Mouse (Mus musculus) hindbrain, embryonic 15.5 days (tissue): Measurements from ENCODE around the gene Pde4d. TPM values are rescaled to one million over a fixed set of nuclear protein-coding genes. Genes with fewer than 3 reads are reported as not detected.

Source experiments
- ATAC-seq: fragments of 200-750 bp; cut with Nextera tagmentation; 2 replicates; pipeline ENCODE4 v1.8.0; 2017; ENCODE audit warnings: low read depth, moderate number of reproducible peaks, moderate TSS enrichment; ENCODE audit not compliant: low FRiP score
- H3K27ac ChIP-seq: fragments of 300-500 bp; sonication (generic); replicated peaks from 2 replicates; pipeline ENCODE4 v1.5.1; 2015; ENCODE audit warnings: mild to moderate bottlenecking, inconsistent platforms
- H3K27me3 ChIP-seq: fragments of 300-500 bp; sonication (generic); 2 replicates; pipeline ENCODE4 v1.6.1; 2015; ENCODE audit warnings: control low read depth, inconsistent platforms
- H3K36me3 ChIP-seq: fragments of 300-500 bp; sonication (generic); 2 replicates; pipeline ENCODE4 v1.6.1; 2015; ENCODE audit warnings: control low read depth, inconsistent platforms
- H3K4me1 ChIP-seq: fragments of 300-500 bp; sonication (generic); replicated peaks from 2 replicates; pipeline ENCODE4 v1.6.1; 2015; ENCODE audit warnings: control low read depth, inconsistent platforms
- H3K4me2 ChIP-seq: fragments of 300-500 bp; sonication (generic); 2 replicates; pipeline ENCODE4 v1.6.1; 2015; ENCODE audit warnings: moderate library complexity, mild to moderate bottlenecking, inconsistent platforms
- H3K4me3 ChIP-seq: fragments of 300-500 bp; sonication (generic); 2 replicates; pipeline ENCODE4 v1.5.1; 2015; ENCODE audit warnings: mild to moderate bottlenecking, inconsistent platforms
- H3K9ac ChIP-seq: fragments of 300-500 bp; sonication (generic); 2 replicates; pipeline ENCODE4 v1.6.1; 2015; ENCODE audit warnings: inconsistent platforms
- H3K9me3 ChIP-seq: fragments of 300-500 bp; sonication (generic); 2 replicates; pipeline ENCODE4 v1.6.1; 2016; ENCODE audit warnings: control low read depth, inconsistent platforms
- WGBS: fragments of 180-500 bp; shearing (Covaris S2); methylation state at CpG from one replicate; pipeline ENCODE4 v1.1.7; 2015; 5-methylcytosine and 5-hydroxymethylcytosine counted together
- polyA plus RNA-seq: library from polyadenylated mRNA; unstranded; fragments of >200 nt; fragmentation: Nextera tagmentation; extraction: Ambion mirVana; gene quantifications from 2 replicates; pipeline ENCODE4 v1.2.1, GENCODE M21; 2015

Gene Pde4d
- polyA plus RNA-seq, 1 experiment from 2014 or later: 19.4 TPM

DNA sequence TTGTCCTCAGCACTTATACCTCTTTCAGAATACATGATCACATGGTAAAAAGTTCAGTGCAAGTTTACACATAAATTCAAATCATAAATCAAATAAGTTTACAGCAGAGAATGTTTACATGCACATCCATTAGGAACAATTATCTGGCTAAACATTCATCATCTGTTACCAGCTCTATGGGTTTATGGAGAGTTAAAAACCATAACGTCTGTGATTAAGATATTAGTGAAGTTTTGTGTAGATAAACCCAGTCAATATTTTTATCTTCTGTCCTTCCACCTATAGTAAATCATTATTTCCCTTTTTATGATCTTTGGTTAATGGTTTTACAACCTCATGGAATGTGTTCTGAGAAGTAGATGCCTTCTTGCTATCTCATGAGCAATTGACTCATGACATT lies 168.5 kb downstream of the Pde4d start:
- Histone ChIP-seq H3K4me1 (no peaks in the 10 kb centered on the region), H3K4me2 (no peak overlapping the region), H3K36me3 (no peaks in the 10 kb centered on the region), H3K9me3 (no peaks in the 10 kb centered on the region), H3K27me3 (no peaks in the 10 kb centered on the region), H3K9ac (no peak overlapping the region), H3K27ac (no peak overlapping the region), H3K4me3 (no peak overlapping the region)
- WGBS: 93% methylated on average over 1 of the region's 1 CpGs
- ATAC-seq: no peak

DNA sequence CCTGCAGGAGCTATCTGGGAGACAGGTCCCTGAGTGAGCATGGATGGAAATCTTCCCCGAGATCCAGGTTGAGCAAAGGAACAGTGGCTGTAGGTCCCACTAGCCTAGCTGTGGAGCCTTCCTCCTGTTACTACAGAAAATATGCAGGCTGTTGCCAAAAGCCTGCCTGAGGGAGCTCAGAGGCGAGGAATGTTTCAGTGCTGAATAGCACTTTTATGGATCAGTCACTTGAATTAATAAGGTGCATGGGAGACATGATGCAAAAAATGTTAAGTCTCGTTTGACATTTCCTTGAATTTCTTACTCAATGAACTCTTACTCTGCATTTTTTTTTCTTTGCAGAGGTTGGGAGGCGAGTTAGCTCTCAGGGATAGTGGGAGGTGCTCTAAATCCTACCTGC lies 172.9 kb downstream of the Pde4d start:
- Histone ChIP-seq H3K36me3 (no peaks in the 10 kb centered on the region), H3K27ac (no peak overlapping the region), H3K9me3 (no peaks in the 10 kb centered on the region), H3K4me1 (no peaks in the 10 kb centered on the region), H3K4me3 (no peak overlapping the region), H3K4me2 (no peak overlapping the region), H3K27me3 (no peaks in the 10 kb centered on the region), H3K9ac (no peak overlapping the region)
- ATAC-seq: no peak
- WGBS: 56% methylated on average over 4 of the region's 4 CpGs

DNA sequence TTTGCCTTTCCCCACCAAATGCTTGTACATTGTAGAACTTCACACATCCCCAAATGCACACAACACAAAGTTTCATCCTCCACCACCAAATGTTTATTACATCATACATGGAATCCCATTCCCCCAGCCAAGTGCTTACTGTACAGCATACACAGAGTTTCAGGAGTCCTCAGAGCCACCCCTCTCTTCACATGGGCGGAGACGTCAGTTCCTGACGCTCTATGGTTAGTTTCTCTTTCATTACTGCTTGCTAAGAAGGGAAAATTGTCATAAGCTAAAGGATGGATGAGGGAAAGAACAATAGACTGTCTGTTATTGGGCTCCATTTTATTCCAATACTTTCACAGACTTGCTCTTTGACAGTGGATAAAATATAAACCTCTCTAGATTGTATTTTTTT lies 174.2 kb downstream of the Pde4d start:
- no peaks in the 10 kb centered on the region for H3K36me3 ChIP-seq
- no peak overlapping the region for H3K27ac ChIP-seq
- H3K27me3 ChIP-seq: no peaks in the 10 kb centered on the region
- H3K4me3 ChIP-seq: no peak overlapping the region
- no peaks in the 10 kb centered on the region for H3K9me3 ChIP-seq
- no peak overlapping the region for H3K9ac ChIP-seq
- no peak for ATAC-seq
- WGBS: 85% methylated on average over 3 of the region's 3 CpGs
- H3K4me2 ChIP-seq: no peak overlapping the region
- H3K4me1 ChIP-seq: no peaks in the 10 kb centered on the region

DNA sequence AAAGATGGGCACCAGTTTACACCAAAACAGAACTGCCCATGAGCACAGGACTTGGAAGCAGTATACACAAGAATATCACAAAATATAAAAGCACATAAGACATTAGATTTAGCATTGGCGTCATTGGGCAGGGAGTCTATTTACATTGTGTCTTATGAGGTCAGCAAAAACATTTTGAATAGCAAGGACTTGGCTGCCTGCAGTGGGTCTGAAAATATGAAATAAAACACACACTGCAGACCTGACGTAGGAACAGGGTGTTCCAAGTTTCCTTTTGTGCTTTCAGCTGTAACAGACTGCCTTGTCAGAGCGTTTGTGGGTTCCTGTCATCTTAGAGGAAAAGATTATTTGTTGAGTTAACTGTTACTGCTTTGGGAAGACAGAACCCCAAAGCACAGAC lies 176.4 kb downstream of the Pde4d start:
- ATAC-seq: no peak
- Histone ChIP-seq H3K36me3 (no peaks in the 10 kb centered on the region), H3K4me3 (no peak overlapping the region), H3K27me3 (no peaks in the 10 kb centered on the region), H3K4me2 (no peak overlapping the region), H3K27ac (no peak overlapping the region), H3K9me3 (no peaks in the 10 kb centered on the region), H3K9ac (no peak overlapping the region), H3K4me1 (no peaks in the 10 kb centered on the region)
- 70% methylated on average over 3 of the region's 3 CpGs for WGBS

DNA sequence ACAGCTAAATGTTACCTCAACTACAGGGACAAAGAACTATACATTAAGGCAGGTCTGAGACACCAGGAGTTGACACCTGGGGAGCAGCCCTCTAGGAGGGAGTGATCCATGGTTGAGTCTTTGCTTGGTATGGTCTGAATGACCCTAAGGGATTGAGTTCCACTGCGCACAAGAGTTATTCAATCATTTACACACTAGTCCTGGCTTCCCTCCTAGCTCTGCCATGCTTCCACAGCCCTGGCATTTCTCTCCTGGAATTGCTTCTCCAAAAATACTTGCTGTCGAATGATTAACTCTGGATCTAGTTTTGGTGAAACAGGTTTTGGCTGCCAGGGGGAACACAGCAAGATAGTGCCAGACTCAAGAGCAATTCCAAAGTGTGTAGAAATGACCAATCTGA lies 178.8 kb downstream of the Pde4d start:
- no peak for ATAC-seq
- Histone ChIP-seq H3K36me3 (no peaks in the 10 kb centered on the region), H3K4me1 (no peaks in the 10 kb centered on the region), H3K27ac (no peak overlapping the region), H3K4me2 (no peak overlapping the region), H3K9me3 (no peaks in the 10 kb centered on the region), H3K27me3 (no peaks in the 10 kb centered on the region), H3K4me3 (no peak overlapping the region), H3K9ac (no peak overlapping the region)
- 87% methylated on average over 2 of the region's 2 CpGs for WGBS

DNA sequence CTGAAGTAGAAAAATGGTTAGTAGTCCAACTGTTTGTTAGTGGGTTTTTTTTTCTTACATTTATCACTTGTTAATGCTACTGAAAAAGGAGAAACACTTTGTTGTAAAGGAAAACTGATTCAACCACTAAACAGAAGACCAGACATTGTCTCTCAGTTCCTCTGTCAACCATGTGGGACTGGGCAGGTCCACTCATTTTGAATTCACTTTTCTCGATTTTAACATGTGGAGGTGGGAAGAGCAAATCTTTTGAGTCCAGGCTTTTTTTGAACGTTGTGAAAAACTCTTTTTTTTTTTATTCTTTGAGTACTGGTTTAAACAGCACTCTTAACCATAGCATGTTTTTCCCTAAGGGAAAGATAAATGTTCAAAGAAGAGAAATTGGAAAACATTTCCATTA lies 180.8 kb downstream of the Pde4d start:
- no peaks in the 10 kb centered on the region for H3K27me3 ChIP-seq
- H3K9me3 ChIP-seq: no peaks in the 10 kb centered on the region
- no peak for ATAC-seq
- no peaks in the 10 kb centered on the region for H3K36me3 ChIP-seq
- 72% methylated on average over 2 of the region's 2 CpGs for WGBS
- H3K27ac ChIP-seq: no peak overlapping the region
- no peak overlapping the region for H3K9ac ChIP-seq
- H3K4me3 ChIP-seq: no peak overlapping the region
- no peaks in the 10 kb centered on the region for H3K4me1 ChIP-seq
- no peak overlapping the region for H3K4me2 ChIP-seq

GRCm38 (mm10) chr13:108631222-108631621 lies 181.5 kb downstream of the Pde4d start:
- H3K4me3 ChIP-seq: no peak overlapping the region
- H3K4me2 ChIP-seq: no peak overlapping the region
- no peaks in the 10 kb centered on the region for H3K27me3 ChIP-seq
- H3K36me3 ChIP-seq: no peaks in the 10 kb centered on the region
- no peak overlapping the region for H3K27ac ChIP-seq
- no peak overlapping the region for H3K9ac ChIP-seq
- WGBS: 83% methylated on average over 3 of the region's 3 CpGs
- H3K9me3 ChIP-seq: no peaks in the 10 kb centered on the region
- H3K4me1 ChIP-seq: no peaks in the 10 kb centered on the region
- no peak for ATAC-seq

GRCm38 (mm10) chr13:108636526-108636925 lies 186.8 kb downstream of the Pde4d start:
- Histone ChIP-seq H3K36me3 (no peaks in the 10 kb centered on the region), H3K4me2 (no peak overlapping the region), H3K9ac (no peak overlapping the region), H3K27me3 (no peaks in the 10 kb centered on the region), H3K27ac (no peak overlapping the region), H3K9me3 (no peaks in the 10 kb centered on the region), H3K4me3 (no peak overlapping the region), H3K4me1 (no peaks in the 10 kb centered on the region)
- ATAC-seq: no peak
- WGBS: 71% methylated on average over 1 of the region's 1 CpGs

GRCm38 (mm10) chr13:108642259-108642658 lies 192.5 kb downstream of the Pde4d start:
- Histone ChIP-seq H3K4me3 (no peak overlapping the region), H3K27me3 (no peaks in the 10 kb centered on the region), H3K4me1 (no peaks in the 10 kb centered on the region), H3K9me3 (no peaks in the 10 kb centered on the region), H3K27ac (no peak overlapping the region), H3K36me3 (no peaks in the 10 kb centered on the region), H3K4me2 (no peak overlapping the region), H3K9ac (no peak overlapping the region)
- no peak for ATAC-seq
- 79% methylated on average over 5 of the region's 5 CpGs for WGBS

DNA sequence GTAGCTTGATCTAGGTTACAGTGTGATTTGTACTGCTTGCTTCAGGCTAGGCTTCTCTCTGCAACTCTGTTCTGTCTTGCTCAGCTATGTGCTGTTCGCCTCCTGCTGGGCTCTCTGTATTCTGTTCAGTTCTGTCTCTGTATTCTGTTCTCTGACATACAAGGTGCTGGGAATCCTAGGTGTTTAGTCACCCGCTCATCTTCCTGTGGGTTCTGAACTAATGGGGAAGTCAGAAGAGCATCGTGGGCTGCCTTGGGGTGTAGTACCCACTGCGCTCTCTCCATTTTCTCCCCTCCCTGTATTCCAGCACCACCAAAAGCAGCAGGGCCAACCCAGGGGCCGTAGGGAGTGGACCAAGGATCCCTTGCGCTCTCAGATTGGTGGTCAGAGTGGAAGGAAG lies 197.1 kb downstream of the Pde4d start:
- H3K9me3 ChIP-seq: no peaks in the 10 kb centered on the region
- H3K4me2 ChIP-seq: no peak overlapping the region
- H3K27me3 ChIP-seq: no peaks in the 10 kb centered on the region
- no peaks in the 10 kb centered on the region for H3K36me3 ChIP-seq
- H3K4me3 ChIP-seq: no peak overlapping the region
- no peak overlapping the region for H3K27ac ChIP-seq
- WGBS: 81% methylated on average over 6 of the region's 6 CpGs
- ATAC-seq: no peak
- no peaks in the 10 kb centered on the region for H3K4me1 ChIP-seq
- no peak overlapping the region for H3K9ac ChIP-seq

DNA sequence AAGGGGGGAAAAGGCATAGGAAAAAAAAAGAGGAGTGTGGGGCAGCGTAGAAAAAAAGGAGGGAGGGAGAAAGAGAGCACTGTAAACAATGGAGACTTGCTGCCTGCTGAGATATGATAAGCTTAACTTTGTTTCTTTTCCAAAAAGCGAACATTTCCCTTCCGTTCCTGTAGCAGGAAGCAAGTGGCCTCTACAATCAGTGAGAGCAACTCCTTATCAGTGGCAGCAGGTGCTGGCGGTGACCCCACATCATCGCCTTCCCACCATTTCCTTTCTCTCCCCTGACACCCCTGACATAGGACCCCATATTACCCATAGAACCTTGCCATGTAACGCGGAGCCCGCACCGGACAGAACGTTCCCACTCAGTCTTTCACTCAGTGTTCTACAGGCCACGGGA lies 197.5 kb downstream of the Pde4d start:
- no peaks in the 10 kb centered on the region for H3K4me1 ChIP-seq
- no peak overlapping the region for H3K9ac ChIP-seq
- H3K4me3 ChIP-seq: no peak overlapping the region
- no peak overlapping the region for H3K4me2 ChIP-seq
- ATAC-seq: no peak
- 90% methylated on average over 11 of the region's 11 CpGs for WGBS
- no peaks in the 10 kb centered on the region for H3K9me3 ChIP-seq
- no peak overlapping the region for H3K27ac ChIP-seq
- no peaks in the 10 kb centered on the region for H3K36me3 ChIP-seq
- H3K27me3 ChIP-seq: no peaks in the 10 kb centered on the region

DNA sequence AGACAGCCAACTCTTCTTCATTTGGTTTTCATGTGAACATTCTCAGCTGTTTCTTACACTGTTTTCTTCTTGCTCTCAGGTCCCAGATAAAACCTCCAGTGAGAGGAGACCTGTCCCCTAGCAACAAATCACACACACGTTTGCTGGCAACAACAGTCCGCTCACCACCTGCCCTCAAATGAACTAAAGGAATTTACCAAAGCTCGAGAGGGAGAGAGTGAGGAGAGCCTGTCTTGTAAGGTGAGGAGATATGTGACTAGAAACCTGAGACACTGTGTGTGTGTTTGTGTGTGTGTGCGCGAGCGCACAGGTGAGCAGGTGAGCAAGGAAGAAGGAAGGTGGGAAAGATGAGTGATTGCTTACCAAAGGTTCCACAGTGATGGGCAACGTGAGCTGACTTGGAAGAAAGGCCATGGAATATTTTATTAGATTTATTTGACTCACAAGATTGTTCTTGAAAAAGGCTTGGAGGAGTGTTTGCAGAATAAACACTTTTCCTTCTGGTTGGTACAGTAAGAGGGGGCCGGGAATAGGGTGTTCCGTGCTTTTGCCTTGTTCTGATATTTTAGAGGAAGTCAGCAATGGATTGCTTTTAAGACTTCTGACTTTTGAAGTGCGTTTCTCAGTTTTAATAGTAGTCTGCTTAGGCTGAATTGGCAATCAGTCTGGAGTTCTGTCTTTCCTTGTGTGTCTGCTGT lies 204.4 kb downstream of the Pde4d start:
- H3K4me3 ChIP-seq: no peak overlapping the region
- no peak for ATAC-seq

DNA sequence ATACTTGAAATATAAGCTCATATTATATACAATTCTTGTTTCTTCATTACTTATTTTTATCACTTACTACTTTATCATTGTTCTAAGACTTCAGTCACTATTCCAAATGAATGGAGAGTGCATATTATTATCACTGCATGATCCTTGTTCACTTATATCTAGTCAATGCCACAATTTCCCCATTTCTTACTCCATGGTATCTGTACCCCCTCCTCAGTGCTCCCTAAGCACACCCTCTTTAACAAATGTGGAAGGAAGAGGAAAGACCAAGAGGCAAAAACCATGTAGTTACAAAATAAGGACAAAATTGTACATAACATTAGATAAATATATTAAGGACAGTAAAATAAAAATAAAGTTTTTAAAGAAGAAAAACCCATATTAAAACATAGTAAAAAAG lies 216.8 kb downstream of the Pde4d start:
- H3K9me3 ChIP-seq: no peaks in the 10 kb centered on the region
- H3K4me2 ChIP-seq: no peak overlapping the region
- no peak overlapping the region for H3K4me3 ChIP-seq
- H3K4me1 ChIP-seq: no peaks in the 10 kb centered on the region
- H3K9ac ChIP-seq: no peak overlapping the region
- no peak overlapping the region for H3K27ac ChIP-seq
- no peaks in the 10 kb centered on the region for H3K36me3 ChIP-seq
- ATAC-seq: no peak
- H3K27me3 ChIP-seq: no peaks in the 10 kb centered on the region

More for the DNA sequence above, 204.4 kb downstream of the Pde4d start:
- Histone ChIP-seq H3K27me3 (no peaks in the 10 kb centered on the region), H3K4me1 (no peaks in the 10 kb centered on the region), H3K4me2 (no peak overlapping the region), H3K27ac (no peak overlapping the region), H3K9ac (no peak overlapping the region), H3K9me3 (no peaks in the 10 kb centered on the region), H3K36me3 (no peaks in the 10 kb centered on the region)
- 82% methylated on average over 10 of the region's 10 CpGs for WGBS
